Mouse (Mus musculus) heart, adult 2 months (tissue): ENCODE data around the gene Il17rb.

Experiments
- CTCF ChIP-seq: fragments of 200-600 bp; IDR thresholded peaks from 2 replicates; pipeline ENCODE4 v1.8.1; 2022; ENCODE audit warnings: antibody characterized with exemption, mild to moderate bottlenecking, moderate library complexity
- POLR2A ChIP-seq: fragments of 200-500 bp; IDR thresholded peaks from 2 replicates; pipeline ENCODE4 v1.6.1; 2011; ENCODE audit warnings: mild to moderate bottlenecking, low read depth, low read length, control low read depth; ENCODE audit not compliant: insufficient read depth

DNA sequence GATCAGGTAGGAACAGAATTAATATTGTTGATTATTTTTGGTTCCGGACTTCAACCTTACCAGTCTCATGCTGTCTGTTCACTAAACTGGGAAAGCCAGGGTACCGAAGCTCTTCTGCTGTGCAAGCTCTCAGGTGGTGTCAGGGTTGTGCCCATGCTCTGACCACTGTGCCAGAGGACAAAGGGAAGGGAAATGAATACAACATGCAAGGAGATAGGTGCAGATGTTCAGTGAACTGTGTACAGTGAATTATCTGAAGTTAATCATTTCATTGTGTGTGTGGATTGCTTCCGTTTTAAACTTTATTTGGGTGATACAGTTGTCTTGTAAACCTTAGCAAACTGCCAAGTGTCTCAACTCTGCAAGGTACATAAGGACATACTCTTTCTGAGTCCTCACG is 20.4 kb downstream of the Il17rb start:
- TF ChIP-seq POLR2A (no peak), CTCF (no peak)
